Mouse (Mus musculus): ENCODE measurements around the gene Cited4.

DNA sequence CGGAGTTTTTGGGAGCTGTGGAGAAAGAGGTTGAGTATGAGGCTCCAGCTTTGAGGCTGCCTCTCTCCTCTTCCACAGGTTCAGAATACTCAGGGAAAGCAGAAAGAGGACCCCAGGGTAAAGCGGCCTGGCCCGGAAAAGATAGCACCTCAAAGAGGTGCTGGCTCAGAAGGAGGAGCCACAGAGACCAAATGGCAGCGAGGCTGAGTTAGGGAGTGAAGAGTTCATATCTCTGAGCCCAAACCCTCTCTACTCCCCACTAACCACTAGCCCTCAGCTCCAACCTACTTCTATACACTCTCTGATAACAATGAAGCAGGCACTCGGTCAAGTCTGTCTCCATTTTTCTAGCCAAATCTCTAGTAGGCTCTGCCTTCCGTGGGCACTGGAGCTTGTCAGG lies 34.5 kb upstream of the Cited4 start:
- no peak for TF ChIP-seq POLR2A (IDR thresholded peaks at IDR 0.05; ENCODE audit: borderline replicate concordance, extremely low read depth, insufficient read depth, insufficient read length, poor library complexity, severe bottlenecking)
- TF ChIP-seq CTCF (IDR thresholded peaks at IDR 0.05; ENCODE audit: borderline replicate concordance, extremely low read depth, insufficient read depth, insufficient read length): no peak
